Mouse (Mus musculus): ENCODE measurements around the gene Uck1.

DNA sequence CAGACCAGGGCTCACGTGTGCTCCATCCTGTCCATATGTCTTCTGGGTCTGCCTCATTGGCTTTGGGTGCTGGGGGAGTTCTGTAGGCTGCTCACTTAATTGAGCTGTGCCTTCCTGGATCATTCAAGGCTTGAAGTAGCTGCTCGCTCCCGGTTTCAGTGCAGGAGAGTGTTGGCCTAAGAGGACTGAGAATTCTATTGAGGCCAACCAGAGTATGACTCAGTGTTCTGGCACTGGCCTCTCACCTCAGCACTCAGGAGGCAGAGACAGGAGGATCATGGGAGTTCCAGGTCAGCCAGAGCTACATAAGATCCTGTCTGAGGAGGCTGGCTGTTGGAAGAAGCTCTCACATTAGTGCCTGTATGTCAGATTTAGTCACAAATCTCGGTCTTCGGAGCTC lies 41.8 kb downstream of the Uck1 start:
- TF ChIP-seq CTCF (IDR thresholded peaks at IDR 0.05 in 2 of 3, conservative IDR thresholded peaks at IDR 0.05 in 1 of 3; ENCODE audit: control insufficient read depth in 1 of 3, insufficient read depth in 1 of 3, low read depth in 2 of 3, low read length in 3 of 3, poor library complexity in 1 of 3, severe bottlenecking in 1 of 3) = no peak
- TF ChIP-seq RCOR1 (IDR thresholded peaks at IDR 0.05; ENCODE audit: low read depth, low read length) = no peak
- TF ChIP-seq CHD1 (IDR thresholded peaks at IDR 0.05; ENCODE audit: low read depth, low read length) = no peak
- no peak for TF ChIP-seq POLR2A (IDR thresholded peaks at IDR 0.05; ENCODE audit: control insufficient read depth in 1 of 2, insufficient read depth in 1 of 2, low read depth in 1 of 2, low read length in 2 of 2, poor library complexity in 1 of 2)
- no peak for TF ChIP-seq JUND (IDR thresholded peaks at IDR 0.05; ENCODE audit: low read depth, low read length)
- TF ChIP-seq MAX (IDR thresholded peaks at IDR 0.05; ENCODE audit: low read length) = no peak
- no peak for TF ChIP-seq ETS1 (IDR thresholded peaks at IDR 0.05; ENCODE audit: low read depth, low read length)
- no peak for TF ChIP-seq MEF2A (IDR thresholded peaks at IDR 0.05; ENCODE audit: extremely low read depth, insufficient replicate concordance, low read depth, low read length, poor library complexity, severe bottlenecking)
- no peak for TF ChIP-seq MAZ (IDR thresholded peaks at IDR 0.05; ENCODE audit: low read depth, low read length)
- no peak for TF ChIP-seq MXI1 (IDR thresholded peaks at IDR 0.05; ENCODE audit: low read depth, low read length)
- no peak for TF ChIP-seq UBTF (IDR thresholded peaks at IDR 0.05; ENCODE audit: borderline replicate concordance, insufficient read depth, low read depth, low read length)
- TF ChIP-seq CHD2 (IDR thresholded peaks at IDR 0.05; ENCODE audit: low read length) = no peak
- TF ChIP-seq EP300 (IDR thresholded peaks at IDR 0.05; ENCODE audit: low read depth in 1 of 2, low read length in 2 of 2) = no peak
- no peak for TF ChIP-seq USF1 (IDR thresholded peaks at IDR 0.05; ENCODE audit: low read depth, low read length)
